Mouse (Mus musculus): ENCODE measurements at regions not wholly inside any gene's neighbourhood (a gene's known extent, or its start where the extent isn't known, plus 50 kb on each side); places are given as distances from the start of the nearest gene placed in this dataset.

DNA sequence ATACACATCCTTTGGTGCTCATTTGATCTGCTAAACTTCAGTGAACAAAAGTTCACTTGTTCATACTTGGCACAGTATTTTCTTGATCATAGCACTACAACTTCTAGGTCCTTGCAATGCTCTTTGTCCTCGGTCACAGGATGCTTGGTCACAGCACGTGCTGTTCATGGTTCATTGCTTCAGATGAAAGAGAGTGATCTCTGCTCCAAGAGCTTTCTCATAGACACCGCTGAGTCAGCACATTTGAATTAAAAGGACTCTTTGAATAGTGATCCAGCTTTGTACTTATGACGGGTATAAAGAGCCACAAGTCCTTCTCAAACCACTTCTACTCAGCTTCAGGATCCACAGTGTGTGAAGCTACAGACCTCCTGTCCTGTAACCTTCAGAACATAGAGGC is 649.3 kb upstream of the Arrdc4 start:
- DNase-seq (ENCODE audit: low read depth, low spot score) = no peak

DNA sequence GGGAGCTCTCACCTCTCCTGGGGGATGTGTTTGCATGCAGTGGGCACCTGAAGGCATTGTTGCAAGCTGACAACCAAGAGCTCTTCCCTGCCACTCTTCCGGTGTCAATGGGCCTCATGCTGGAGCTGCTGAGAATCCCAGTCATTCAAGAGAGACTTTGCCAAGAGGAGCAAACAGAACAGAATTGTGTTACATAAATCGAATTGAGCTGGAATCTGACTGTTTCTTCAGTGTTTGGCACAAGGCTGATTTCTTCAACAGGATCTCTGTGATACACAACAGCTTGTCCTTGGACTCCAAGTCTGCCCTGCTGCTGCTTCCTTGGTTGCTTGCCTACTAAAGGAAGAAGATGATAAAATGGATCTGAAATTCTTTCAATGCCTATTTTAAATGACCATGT is 647.8 kb upstream of the Arrdc4 start:
- peak; percentile 15 for DNase-seq (ENCODE audit: low read depth, low spot score)

Measured in telencephalon, adult 2 months (tissue).